Comparison of ENCODE assay signal across 8 mouse cellular contexts in the genomic region with DNA sequence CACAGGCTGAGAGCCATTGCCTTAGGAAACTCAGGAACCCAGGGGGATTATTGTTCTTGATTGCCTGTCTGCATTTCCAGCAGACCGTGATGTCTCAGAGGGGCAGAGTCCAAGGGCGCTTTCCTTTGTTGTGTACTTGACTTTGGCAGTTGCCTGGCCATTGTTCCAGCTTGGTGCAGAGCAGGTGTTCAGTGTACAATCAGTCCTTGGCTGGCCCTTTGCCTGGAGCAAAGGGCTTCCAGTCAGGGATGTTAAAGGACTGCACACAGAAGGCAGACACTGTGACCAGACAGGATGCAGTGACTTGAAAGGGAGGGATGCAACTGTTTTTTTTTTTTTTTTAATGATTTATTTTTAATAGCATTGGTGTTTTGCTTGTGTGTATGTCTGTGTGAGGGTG. TPM values are rescaled to one million over a fixed set of nuclear protein-coding genes. Genes with fewer than 3 reads are reported as not detected.
DNase-seq lines count a peak whose midpoint lies in the region; ATAC-seq and TF ChIP-seq lines count a peak whose summit lies in the region.
"Had no signal": no experiment of that assay in that cellular context is flagged by ENCODE, and none has a peak within 500 bp of the region (broad histone marks: within the 10 kb centered on the region; RNA-seq: fewer than 3 reads in every experiment).

No protein-coding gene starts in this region.

- WGBS in heart, embryonic 13.5 days, result 64% methylated on average over 2 of the region's 2 CpGs
- WGBS in kidney, adult 2 months, result 52% methylated on average over 2 of the region's 2 CpGs

- ATAC-seq in heart, embryonic 13.5 days (ENCODE audit: extremely low read depth, insufficient number of reproducible peaks, low FRiP score, low TSS enrichment), result no peak
- ATAC-seq in CD4-positive, CD25-positive, alpha-beta regulatory T cell, adult 4 months, result no peak

- H3K27me3 ChIP-seq in heart, embryonic 13.5 days (replicated peaks), result no peaks in the 10 kb centered on the region
- no peaks in the 10 kb centered on the region for H3K27me3 ChIP-seq in kidney, adult 2 months (replicated peaks; ENCODE audit: control insufficient read depth, insufficient read depth, low read length)

- 0 out of 2 replicates have a peak overlapping the region, but pooled peaks have one; percentile 46 for H3K27ac ChIP-seq in heart, embryonic 13.5 days (replicated peaks)
- H3K27ac ChIP-seq in kidney, adult 2 months (ENCODE audit: insufficient read depth, low read depth, low read length), result 0 out of 2 replicates have a peak overlapping the region, but pooled peaks have one; percentile 77
- H3K27ac ChIP-seq: liver, embryonic 14.5 days had no signal

- H3K4me2 ChIP-seq in heart, embryonic 13.5 days, result no peak overlapping the region

- peak; percentile 48 for DNase-seq in ovary, adult 18-20 months (ENCODE audit: low spot score)
- DNase-seq in ovary, postnatal 14 days (ENCODE audit: low spot score), result no peak
- peak; percentile 95 for DNase-seq in kidney, adult 2 months
- DNase-seq in naive thymus-derived CD4-positive, alpha-beta T cell, adult 2 months (ENCODE audit: low read depth), result peak; percentile 38
- no peak for DNase-seq in right cerebral cortex, adult 2 months (ENCODE audit: low spot score in 2 of 2)

- H3K4me3 ChIP-seq in heart, embryonic 13.5 days, result no peak overlapping the region
- H3K4me3 ChIP-seq in kidney, adult 2 months (ENCODE audit: insufficient read depth, low read depth, low read length), result no peak overlapping the region

- no peaks in the 10 kb centered on the region for H3K9me3 ChIP-seq in heart, embryonic 13.5 days

- no peak overlapping the region for H3K9ac ChIP-seq in heart, embryonic 13.5 days
- H3K9ac ChIP-seq: liver, embryonic 14.5 days had no signal

- peaks cover 61% of the 10 kb centered on the region for H3K4me1 ChIP-seq in heart, embryonic 13.5 days
- peaks cover 47% of the 10 kb centered on the region for H3K4me1 ChIP-seq in kidney, adult 2 months (ENCODE audit: control insufficient read depth, insufficient read depth, low read length)

- no peak for TF ChIP-seq CTCF in kidney, adult 2 months (conservative IDR thresholded peaks at IDR 0.05; ENCODE audit: insufficient read depth, insufficient read length, low read depth, low read length)

- TF ChIP-seq POLR2A in kidney, adult 2 months (IDR thresholded peaks at IDR 0.05; ENCODE audit: low read depth, low read length), result no peak

- H3K36me3 ChIP-seq in heart, embryonic 13.5 days, result no peaks in the 10 kb centered on the region
- H3K36me3 ChIP-seq in kidney, adult 2 months (ENCODE audit: control insufficient read depth, insufficient read depth, low read length), result no peaks in the 10 kb centered on the region

RNA-seq across cellular contexts. Expression of gene Ddit4, which starts 20.9 kb away (rescaled TPM):
- 19.7 and 24.5 TPM in 2 replicates for polyA plus RNA-seq in heart, embryonic 13.5 days (2015; fragmentation: Nextera tagmentation; extraction: Ambion mirVana)
- polyA plus RNA-seq in kidney, adult 2 months (2012; rRNA removed), result 21.1 and 21.6 TPM in 2 replicates
- polyA plus RNA-seq in CD4-positive, CD25-positive, alpha-beta regulatory T cell, adult 4 months (2017; shearing (Covaris generic)), result 10 to 100 TPM; 16.6 to 32.8 TPM

RNA-seq across cellular contexts. Expression of gene Ascc1, which starts 30.1 kb away (rescaled TPM):
- polyA plus RNA-seq in heart, embryonic 13.5 days (2015; fragmentation: Nextera tagmentation; extraction: Ambion mirVana), result 33.8 and 37.9 TPM in 2 replicates
- polyA plus RNA-seq in kidney, adult 2 months (2012; rRNA removed), result 106 and 132 TPM in 2 replicates
- polyA plus RNA-seq in CD4-positive, CD25-positive, alpha-beta regulatory T cell, adult 4 months (2017; shearing (Covaris generic)), result 10 to 100 TPM; 57.8 to 61.3 TPM

RNA-seq across cellular contexts. Expression of gene Anapc16, which starts 30.4 kb away (rescaled TPM):
- polyA plus RNA-seq in heart, embryonic 13.5 days (2015; fragmentation: Nextera tagmentation; extraction: Ambion mirVana), result 84.7 and 93.3 TPM in 2 replicates
- 84.8 and 100 TPM in 2 replicates for polyA plus RNA-seq in kidney, adult 2 months (2012; rRNA removed)
- 100 to 1,000 TPM in 1 of 2 experiments, 10 to 100 TPM in 1; 82.2 to 102 TPM for polyA plus RNA-seq in CD4-positive, CD25-positive, alpha-beta regulatory T cell, adult 4 months (2017; shearing (Covaris generic))

Comparison
In these comparisons a context has a peak if more than half of its experiments do, and no peak if none do; other contexts are left out.
1. DNase-seq: peak in ovary, adult 18-20 months (single experiment), kidney, adult 2 months (single experiment) and naive thymus-derived CD4-positive, alpha-beta T cell, adult 2 months (single experiment); none in ovary, postnatal 14 days (single experiment) and right cerebral cortex, adult 2 months (0 of 2).